Mouse (Mus musculus): ENCODE data around the gene Tubb4b.

Tubb4b gene

DNA sequence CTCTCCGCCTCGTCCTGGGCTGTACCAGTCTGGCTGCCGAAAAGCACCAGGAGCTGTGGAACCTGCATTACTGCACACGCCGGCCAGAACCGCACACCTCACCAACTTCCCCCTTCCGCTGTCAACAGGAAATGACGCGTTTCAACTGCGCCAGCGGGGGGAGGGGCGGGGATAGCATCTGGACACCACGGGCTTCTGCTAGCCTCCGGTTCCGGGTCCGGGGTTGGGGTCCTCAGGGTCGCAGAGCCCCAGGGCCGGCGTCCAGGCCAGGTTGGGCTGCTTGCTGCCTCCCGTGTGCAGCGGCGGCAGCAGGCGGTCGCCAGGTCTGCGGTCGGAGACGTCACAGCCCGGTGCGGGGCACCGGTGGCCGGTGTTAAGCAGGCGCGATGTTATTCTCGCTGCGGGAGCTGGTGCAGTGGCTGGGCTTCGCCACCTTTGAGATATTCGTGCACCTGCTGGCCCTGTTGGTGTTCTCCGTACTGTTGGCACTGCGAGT, 30.8 kb upstream of the Tubb4b start, which contains the start of gene Tmem203:
Tmem203 (plus strand) TSS at position 156 of the 496 bp plus-strand sequence.
- in situ Hi-C loops (cut with MboI; ENCODE audit: unreplicated experiment in 2 of 2) = loop anchor here (5.0 to 25.0 kb wide), 4 partner anchors 61 to 1657 kb away; partner anchors contain the start of genes Med22 (in 1 of the 2), Noxa1 (in 1 of the 2), Rpl7a (in 1 of the 2) and Surf1 (in 1 of the 2)

DNA sequence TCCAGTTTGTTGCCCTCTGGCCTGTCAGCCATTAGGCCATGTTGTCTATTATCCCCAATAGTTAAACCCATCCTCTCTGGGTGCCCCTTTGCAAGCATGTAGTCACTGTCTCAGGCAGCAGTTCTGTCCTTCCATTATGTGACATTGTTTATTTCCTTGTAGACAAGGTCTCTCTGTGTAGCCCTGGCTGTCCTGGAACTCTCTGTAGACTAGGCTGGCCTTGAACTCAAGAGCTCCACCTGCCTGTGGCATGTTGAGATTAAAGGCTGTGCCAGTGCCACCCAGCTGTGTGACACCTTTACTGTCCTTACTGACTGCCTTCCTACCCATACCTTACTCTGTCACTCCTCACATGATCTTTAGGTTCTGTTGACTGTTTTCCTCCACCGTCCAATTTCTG, 27.8 kb upstream of the Tubb4b start:
- in situ Hi-C loops (cut with MboI; ENCODE audit: unreplicated experiment in 2 of 2) = loop anchor here (5.0 to 25.0 kb wide), 4 partner anchors 58 to 1660 kb away; partner anchors contain the start of genes Med22 (in 1 of the 2), Noxa1 (in 1 of the 2), Rpl7a (in 1 of the 2) and Surf1 (in 1 of the 2)

DNA sequence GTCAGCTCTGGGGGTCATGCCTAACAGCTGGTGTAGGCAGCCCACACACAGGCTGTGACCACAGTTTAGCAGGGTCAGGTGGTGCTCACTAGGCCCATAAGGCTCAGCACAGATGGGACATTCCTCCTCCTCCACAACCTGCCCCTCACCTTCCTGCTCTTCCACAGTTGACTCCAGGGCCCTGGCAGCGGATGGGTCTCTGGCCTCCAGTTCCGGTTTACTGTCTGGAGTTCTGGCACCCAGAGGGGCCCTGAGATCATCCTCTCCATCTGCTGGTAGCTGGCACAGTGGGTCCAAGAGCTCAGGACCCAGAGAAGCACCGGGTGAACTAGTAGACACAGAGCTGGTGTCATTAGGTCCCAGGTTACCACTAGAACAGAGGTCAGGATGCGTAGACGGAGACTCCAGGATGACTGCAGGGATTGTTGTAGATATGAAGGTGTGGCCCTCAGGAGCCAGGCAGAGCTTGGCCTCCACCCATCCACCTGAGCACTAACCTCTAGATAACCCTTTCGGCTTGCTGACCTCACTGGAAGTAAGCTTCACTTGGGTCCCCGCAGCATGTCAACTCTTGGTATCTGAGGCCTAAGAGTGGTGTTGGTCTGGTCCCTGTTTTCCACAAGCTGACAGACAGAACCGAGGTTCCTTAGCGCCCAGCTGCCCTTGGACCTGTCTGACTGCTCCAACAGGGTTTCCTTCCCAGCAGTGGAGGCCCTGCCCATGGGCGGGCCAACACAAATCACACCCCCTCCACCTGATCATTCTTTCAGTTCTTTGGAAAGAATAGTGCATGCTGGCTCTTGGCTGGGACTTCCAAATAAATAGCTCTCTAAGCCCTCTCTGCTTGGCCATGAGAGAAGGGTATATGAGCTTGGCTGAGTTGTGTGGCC, 21.9 kb upstream of the Tubb4b start, which contains the start of gene AL732309.1:
AL732309.1 (minus strand) TSS at position 681 of the 890 bp plus-strand sequence.
- in situ Hi-C loops (cut with MboI; ENCODE audit: unreplicated experiment in 2 of 2) = no loop called here

DNA sequence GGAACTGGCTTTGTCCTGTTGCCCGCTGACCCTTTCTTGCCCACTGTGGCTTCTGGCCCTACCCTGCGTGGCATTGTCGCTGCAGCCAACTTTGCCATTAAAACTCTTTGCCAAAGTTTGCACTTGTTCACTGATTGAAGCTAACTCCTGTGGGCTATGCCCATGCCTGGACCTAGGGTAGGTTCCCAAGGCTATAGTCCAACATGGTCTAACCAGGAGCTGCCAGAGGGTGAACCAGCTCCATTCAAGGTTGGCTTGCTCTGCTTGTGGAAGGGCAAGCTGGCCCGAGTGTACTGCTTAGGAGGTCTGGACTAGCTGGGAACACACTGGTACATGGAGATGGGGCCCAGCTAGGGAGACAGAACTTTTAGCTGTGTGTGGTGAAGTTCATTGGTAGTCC, 19.6 kb upstream of the Tubb4b start:
- in situ Hi-C loops (cut with MboI; ENCODE audit: unreplicated experiment in 2 of 2) = no loop called here

DNA sequence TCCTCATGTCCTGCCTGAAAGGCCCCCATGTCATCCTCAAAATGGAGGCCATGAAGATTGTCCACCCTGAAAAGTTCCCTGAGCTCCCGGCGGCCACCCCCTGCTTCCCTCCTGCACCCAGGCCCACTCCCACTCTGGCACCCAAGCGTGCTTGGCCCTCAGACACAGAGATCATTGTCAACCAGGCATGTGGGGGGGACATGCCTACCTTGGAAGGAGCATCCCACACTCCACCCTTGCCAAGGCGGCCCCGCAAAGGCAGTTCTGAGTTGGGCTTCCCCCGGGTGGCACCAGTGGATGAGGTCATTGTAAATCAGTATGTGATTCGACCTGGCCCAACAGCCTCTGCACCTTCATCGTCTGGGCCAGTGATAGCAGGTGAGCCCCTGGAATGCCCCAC, 18.8 kb upstream of the Tubb4b start:
- in situ Hi-C loops (cut with MboI; ENCODE audit: unreplicated experiment in 2 of 2) = no loop called here

DNA sequence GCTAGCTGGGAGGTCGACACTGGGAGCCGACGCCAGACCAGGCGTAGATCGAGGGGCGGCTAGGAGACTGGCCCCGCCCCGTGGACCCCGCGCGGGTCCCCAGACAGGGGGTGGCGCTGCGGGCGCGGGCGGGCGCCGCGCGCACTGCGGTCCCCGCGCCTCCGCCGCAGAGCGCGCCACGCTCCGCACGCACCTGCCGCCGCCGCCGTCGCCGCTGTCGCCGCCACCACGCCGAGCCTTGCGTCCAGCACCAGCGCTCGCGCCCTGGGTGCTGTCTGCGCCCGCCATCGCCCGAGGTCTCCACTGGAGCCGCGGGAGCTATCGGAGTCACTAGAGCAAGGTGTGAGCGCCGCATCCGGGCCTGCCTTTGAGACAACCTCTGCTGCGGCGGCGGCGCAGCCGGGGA, 17.6 kb upstream of the Tubb4b start, which contains the start of the genes Rnf208 and Cysrt1:
Rnf208 (plus strand) TSS at position 155 of the 406 bp plus-strand sequence.
Cysrt1 (minus strand) TSS at position 352 of the 406 bp plus-strand sequence.
- in situ Hi-C loops (cut with MboI; ENCODE audit: unreplicated experiment in 2 of 2) = no loop called here

DNA sequence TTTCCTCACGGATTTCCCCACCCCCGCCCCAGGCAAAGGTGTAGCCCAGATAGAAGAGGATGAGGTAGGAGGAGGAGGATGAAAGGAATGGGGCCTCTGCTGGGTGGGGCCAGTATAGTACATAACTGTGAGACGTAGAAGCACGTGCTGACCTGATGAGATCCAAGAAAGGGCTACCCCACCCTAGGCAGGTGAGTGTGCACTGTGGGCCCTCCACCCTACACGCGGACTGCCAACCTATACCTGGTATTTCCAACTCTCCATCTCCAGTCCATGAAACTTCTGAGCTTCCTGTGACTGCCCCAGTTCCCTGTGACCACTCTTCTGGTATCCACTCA, 16.9 kb upstream of the Tubb4b start:
- in situ Hi-C loops (cut with MboI; ENCODE audit: unreplicated experiment in 2 of 2) = no loop called here

DNA sequence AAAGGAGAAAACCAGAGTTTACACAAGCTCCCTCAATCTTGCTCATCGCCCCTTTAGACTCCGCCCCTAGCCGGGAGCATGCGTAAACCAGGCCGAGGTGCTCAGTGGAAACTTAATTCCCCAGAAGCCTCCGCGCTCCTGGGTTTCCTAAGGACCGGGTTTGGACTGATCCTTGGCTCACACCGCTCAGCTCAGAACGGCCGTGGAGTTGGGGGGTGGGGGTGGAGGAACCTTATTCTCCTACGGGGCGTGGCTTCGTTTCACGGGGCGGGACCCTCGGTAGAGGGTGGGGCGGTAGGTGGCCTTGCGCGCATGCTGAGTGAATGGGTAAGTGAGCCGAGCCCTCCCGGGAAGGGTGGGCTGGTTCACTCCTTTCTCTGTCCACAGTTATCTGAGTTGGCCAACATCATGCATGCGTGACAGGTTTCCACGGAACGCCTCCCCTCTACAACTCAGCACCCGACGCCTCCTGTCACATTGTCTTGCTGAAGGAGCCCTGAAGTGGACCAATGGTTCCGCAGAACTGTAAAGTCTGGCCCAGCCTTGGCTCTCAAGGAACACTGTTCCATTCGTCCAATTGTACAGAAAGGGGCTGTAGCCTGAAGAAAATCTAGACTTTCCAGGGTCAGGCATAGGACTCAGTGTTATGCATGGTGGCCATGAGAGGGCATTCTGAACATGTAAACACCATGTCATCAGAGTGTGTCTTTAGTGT, 16.4 kb upstream of the Tubb4b start:
- in situ Hi-C loops (cut with MboI; ENCODE audit: unreplicated experiment in 2 of 2) = no loop called here

DNA sequence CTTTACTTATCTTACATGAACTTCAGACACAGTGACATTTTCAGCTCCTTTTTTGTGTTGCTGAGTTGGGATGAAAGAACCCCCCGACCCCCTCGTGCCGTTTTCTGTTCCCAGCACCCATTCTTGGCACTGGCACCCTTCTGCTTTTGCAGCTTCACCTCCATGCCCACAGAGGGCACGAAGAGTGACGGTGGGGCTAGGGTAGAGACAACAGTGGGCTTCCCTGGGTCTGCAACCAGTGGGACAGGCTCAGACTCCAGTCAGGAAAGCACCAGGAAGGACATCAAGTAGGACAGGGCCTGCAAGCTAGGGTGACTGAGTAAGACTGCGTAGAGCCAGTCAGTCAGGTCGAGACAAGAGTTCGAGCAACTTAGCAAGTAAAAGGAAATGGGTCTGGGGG, 15.8 kb upstream of the Tubb4b start:
- in situ Hi-C loops (cut with MboI; ENCODE audit: unreplicated experiment in 2 of 2) = no loop called here

DNA sequence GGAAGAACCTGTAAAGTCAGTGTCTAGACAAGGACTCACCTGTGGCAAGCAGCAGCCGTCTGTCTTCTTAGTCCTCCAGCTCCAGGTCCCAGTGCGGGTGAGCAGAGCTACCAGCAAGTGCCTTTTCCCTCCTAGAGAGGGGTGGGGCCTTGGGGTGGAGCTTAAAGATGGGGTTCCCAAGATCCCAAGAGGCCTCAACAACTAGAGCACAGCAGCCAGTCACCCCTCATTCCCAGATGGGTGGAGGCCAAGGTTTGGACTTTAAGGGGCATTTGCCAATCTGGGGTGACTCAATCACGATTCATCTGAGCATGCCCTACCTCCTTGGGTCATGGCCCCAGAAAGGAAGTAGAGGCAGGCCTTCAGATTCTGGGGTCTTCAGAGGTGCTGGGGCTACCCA, 15.3 kb upstream of the Tubb4b start:
- in situ Hi-C loops (cut with MboI; ENCODE audit: unreplicated experiment in 2 of 2) = no loop called here

DNA sequence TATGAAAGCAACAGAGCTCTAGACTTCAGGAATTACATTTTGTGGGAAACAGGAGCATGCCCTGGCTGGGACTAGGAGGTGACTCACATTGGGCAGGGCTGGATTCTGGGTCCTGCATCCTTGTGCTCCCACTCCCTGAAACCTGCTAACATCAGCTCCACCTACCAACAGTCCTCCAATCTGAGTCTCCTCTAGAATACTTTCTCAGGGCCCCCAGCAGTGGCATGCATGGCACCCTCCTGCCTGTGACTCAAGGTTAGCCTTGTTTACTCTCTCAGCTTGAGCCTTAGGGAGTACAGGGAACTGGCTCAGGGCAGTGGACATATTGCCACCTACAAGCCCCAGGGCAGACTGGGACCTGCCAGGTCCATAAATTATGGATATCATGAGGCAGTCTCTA, 13.6 kb upstream of the Tubb4b start:
- in situ Hi-C loops (cut with MboI; ENCODE audit: unreplicated experiment in 2 of 2) = no loop called here

DNA sequence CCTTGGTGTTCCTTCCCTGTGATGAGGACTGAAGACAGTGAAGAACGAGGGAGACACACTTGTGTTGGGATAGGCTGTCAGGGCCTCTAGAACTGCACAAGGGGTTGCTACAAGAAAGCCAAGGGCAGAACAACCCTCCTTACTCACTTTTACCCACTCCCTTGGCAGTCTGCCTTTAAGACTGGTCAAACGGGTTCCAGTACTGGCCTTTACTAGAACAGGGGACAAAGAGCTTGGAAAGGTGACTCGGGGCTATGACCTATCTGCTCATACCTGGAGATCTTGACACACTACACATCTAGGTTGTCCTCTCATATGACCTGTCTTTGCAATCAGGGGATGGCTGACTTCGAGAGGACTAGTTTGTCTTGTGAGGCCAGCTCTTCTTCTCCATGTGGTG, 13.0 kb upstream of the Tubb4b start:
- in situ Hi-C loops (cut with MboI; ENCODE audit: unreplicated experiment in 2 of 2) = no loop called here

DNA sequence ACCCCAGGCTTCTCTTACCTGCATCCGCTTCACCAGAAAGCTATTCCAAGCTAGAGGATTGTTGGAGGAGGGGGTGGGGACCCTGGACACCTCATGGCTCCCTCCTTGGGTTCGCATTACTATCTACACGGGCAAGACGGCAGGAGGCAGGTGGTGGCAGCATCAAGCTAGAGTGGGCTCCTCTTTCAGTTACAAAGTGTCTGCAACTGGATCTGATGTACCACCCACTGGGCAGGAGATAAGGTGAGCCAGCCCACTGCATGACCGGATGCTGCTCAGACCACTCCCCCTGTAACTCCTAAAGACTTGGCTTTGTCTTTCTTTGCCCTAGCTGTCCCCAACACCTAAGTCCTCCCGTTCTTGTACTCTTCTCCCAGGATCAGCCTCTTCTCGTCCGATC, 12.1 kb upstream of the Tubb4b start, which contains the start of gene Rnf224:
Rnf224 (minus strand) TSS at position 174 of the 400 bp plus-strand sequence.
- in situ Hi-C loops (cut with MboI; ENCODE audit: unreplicated experiment in 2 of 2) = no loop called here

DNA sequence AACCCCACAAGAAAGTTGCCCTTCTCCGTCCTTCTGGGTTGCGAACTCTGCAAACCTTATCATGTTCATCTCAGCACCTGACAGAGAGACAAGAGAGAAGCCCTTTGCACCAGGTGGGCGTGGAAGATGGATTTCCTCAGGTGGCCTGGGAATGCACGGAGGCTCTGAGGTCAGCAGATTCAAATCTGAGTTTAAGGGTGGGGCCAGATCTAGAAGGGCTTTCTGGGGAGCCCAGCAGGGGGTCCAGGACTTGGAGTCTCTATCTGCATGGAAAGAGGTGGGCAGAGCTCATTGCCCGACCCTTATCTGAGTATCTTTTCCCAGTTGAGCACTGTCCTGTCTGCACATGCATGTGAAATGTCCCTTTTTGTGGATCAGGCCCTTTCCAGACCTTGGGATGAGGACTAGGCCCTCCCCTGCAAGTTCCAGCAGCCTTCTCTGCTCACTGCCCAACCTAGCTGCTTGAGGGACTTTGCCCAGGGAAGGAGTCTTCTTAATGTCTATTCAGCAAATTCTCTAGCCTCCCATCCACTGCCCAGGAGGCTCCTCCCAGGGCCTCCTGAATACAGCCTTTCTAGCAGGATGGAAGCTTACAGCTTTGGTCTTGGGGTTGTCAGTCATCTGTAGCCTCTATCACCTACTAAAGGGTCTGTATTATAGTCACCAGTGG, 10.2 kb upstream of the Tubb4b start:
- in situ Hi-C loops (cut with MboI; ENCODE audit: unreplicated experiment in 2 of 2) = no loop called here

DNA sequence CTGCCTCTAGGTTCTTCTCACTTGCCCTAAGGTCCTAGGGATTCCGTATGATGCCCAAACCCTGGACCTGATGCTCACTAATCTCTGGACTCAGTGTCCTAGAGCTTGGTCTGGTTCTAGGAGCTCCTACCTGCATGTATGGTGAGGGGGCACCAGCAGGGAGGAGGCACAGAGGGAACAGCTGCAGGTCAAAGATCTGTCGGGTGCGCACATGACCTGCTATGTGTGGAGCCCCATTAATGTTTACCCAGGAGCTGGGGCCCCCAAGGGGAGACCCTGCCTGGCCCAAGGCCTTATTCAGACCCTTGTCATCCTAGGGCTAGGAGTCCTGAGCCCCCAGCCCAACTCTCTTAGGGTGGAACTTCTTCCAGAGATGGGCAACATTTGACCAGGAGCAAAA, 9.5 kb upstream of the Tubb4b start, which contains the start of gene Slc34a3:
Slc34a3 (minus strand) TSS at position 315 of the 400 bp plus-strand sequence.
- in situ Hi-C loops (cut with MboI; ENCODE audit: unreplicated experiment in 2 of 2) = no loop called here

DNA sequence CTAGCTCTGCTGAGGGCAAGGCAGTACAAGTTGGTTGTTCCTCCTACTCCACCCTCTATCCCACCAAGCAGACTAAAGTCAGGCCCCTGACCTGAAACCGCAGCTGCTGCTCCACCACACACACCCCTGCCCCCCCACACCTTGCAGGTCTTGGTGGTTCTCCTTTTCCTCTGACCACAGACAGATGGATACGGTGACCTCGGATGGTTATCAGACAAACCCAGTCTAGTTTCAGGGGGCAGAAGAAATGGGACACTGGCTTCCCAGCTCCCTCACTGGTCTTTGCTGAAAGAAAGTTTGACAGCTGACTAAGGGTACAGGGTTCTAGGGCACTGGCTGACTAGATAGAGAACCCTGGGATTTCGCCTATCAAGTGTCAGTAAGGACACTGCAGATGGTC, 8.9 kb upstream of the Tubb4b start:
- in situ Hi-C loops (cut with MboI; ENCODE audit: unreplicated experiment in 2 of 2) = no loop called here

DNA sequence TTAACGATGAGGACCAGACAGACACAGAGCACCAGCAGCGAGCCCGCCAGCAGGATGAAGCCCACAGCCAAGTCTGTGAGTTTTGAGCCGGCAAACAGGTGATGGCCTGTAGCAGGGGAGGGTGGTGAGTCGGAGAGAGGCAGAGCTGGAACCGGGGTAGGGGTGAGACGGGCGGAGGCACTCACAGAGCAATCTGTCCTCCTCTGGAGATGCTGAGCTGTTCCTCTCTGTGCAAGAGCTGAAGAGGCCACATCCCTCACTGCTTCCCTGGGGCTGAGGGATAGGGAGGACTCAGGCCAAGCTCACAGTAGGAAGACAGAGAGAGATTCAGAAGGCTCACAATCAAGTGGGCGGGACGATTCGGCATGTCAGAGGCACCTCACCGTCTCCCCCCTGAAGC, 6.5 kb upstream of the Tubb4b start:
- in situ Hi-C loops (cut with MboI; ENCODE audit: unreplicated experiment in 2 of 2) = no loop called here

DNA sequence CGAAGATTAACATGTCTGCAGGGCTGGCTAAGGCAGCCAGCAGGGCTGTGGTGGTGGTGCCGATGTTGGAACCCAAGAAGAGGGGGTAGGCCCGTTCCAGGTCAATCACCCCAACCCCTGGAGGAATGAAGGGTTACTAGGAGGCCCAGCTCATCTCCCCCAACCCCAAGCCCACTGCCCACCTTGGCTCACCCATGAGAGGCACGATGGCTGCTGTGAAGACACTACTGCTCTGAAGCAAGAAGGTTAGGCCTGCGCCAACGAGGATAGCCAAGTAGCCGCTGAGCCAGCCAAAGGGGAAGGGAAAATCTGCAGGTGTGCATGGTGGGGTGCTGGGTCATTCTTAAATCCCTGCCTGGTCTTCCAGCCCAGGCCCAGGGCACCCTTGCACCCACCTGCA, 6.1 kb upstream of the Tubb4b start:
- in situ Hi-C loops (cut with MboI; ENCODE audit: unreplicated experiment in 2 of 2) = no loop called here

DNA sequence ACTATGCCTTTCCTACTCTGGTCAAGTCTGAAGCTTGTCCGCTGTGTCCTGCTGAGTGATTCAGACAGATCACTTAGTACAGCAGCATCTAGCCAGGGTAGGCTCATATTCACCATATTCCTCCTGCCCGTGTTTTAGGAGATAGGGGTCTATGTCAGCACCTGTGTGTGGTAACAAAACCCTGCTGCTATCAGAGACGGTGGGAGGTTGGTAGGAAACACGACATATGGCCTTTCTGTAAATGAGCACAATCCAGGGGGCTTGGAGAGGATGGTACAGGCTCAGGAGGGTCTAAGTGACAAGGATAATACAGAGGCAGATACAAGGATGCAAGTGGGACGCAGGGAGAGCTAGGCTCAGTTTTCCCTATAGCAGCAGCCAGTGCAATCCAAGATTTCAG, 5.1 kb upstream of the Tubb4b start:
- in situ Hi-C loops (cut with MboI; ENCODE audit: unreplicated experiment in 2 of 2) = loop anchor here (5.0 kb wide), 1 partner anchor 37 kb away; no protein-coding TSS in a partner anchor

DNA sequence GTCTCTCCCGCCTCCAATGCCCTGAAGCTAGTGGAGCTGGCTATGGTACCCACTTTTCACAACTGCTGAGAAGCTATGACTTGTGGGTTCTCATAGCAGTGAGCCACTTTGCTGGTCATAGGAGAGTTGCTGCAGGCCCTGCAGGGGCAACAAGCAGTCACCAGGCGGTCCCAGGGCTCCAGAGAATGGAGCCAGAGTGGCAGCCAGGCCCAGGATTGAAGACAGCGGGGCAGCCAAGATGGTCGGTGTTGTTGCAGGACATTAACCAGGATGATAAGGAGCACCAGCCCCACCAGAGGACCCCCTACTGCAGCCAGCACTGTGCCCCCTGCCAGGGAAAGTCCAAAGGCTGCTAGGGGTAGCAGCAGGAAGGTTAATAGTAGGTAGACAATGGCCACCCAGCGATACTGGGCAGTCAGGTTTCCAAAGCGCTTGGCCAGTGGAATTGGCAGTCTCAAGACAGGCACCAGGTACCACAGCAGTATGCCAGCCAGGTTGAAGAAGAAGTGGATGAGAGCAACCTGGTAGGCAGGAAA, 4.6 kb upstream of the Tubb4b start:
- in situ Hi-C loops (cut with MboI; ENCODE audit: unreplicated experiment in 2 of 2) = loop anchor here (5.0 kb wide), 1 partner anchor 37 kb away; no protein-coding TSS in a partner anchor

Data from v-Abl transformed pro-B cells (cell line).